ENCODE assay signal across 8 mouse cellular contexts in genomic region chr6:120188376-120189235, GRCm38 (mm10).
DNase-seq lines count a peak whose midpoint lies in the region; ATAC-seq lines count a peak whose summit lies in the region.

No protein-coding gene starts in this region.

- H3K9me3 ChIP-seq in embryonic facial prominence, embryonic 10.5 days: no peaks in the 10 kb centered on the region
- H3K9me3 ChIP-seq in heart, embryonic 13.5 days: no peaks in the 10 kb centered on the region
- no peaks in the 10 kb centered on the region for H3K9me3 ChIP-seq in neural tube, embryonic 12.5 days

- H3K36me3 ChIP-seq in embryonic facial prominence, embryonic 10.5 days (replicated peaks): no peaks in the 10 kb centered on the region
- no peaks in the 10 kb centered on the region for H3K36me3 ChIP-seq in heart, embryonic 13.5 days
- H3K36me3 ChIP-seq in neural tube, embryonic 12.5 days: no peaks in the 10 kb centered on the region

- peak overlapping the region; percentile 60 for H3K4me2 ChIP-seq in heart, embryonic 13.5 days
- H3K4me2 ChIP-seq in neural tube, embryonic 12.5 days (replicated peaks): peak overlapping the region; percentile 50

- no peak; the same call in 1 of the 2 replicates for ATAC-seq in heart, embryonic 13.5 days (ENCODE audit: extremely low read depth, insufficient number of reproducible peaks, low FRiP score, low TSS enrichment)
- ATAC-seq in neural tube, embryonic 12.5 days (ENCODE audit: low FRiP score, low read depth): peak; percentile 49; the same call in 1 of the 2 replicates

- peaks cover 27% of the 10 kb centered on the region for H3K27me3 ChIP-seq in embryonic facial prominence, embryonic 10.5 days (replicated peaks; ENCODE audit: low read depth, poor library complexity, severe bottlenecking)
- no peaks in the 10 kb centered on the region for H3K27me3 ChIP-seq in heart, embryonic 13.5 days (replicated peaks)
- no peaks in the 10 kb centered on the region for H3K27me3 ChIP-seq in neural tube, embryonic 12.5 days (replicated peaks)

- H3K27ac ChIP-seq in embryonic facial prominence, embryonic 10.5 days (replicated peaks): peak overlapping the region; percentile 69
- no peak overlapping the region for H3K27ac ChIP-seq in heart, embryonic 13.5 days (replicated peaks)
- H3K27ac ChIP-seq in neural tube, embryonic 12.5 days: no peak overlapping the region

- 14% methylated on average over 24 of the region's 24 CpGs for WGBS in embryonic facial prominence, embryonic 10.5 days
- WGBS in heart, embryonic 13.5 days: 35% methylated on average over 24 of the region's 24 CpGs
- 20% methylated on average over 24 of the region's 24 CpGs for WGBS in neural tube, embryonic 12.5 days

- peaks cover 53% of the 10 kb centered on the region for H3K4me1 ChIP-seq in embryonic facial prominence, embryonic 10.5 days
- H3K4me1 ChIP-seq in heart, embryonic 13.5 days: peaks cover 74% of the 10 kb centered on the region
- H3K4me1 ChIP-seq in neural tube, embryonic 12.5 days: peaks cover 20% of the 10 kb centered on the region; the same call in 1 of the 2 replicates

- intact Hi-C loops in heart, postnatal 25 days (cut with DNase I): loop anchor here (2.0 kb wide), 1 partner anchor 38 kb away; no protein-coding TSS in a partner anchor

- peak overlapping the region; percentile 67 for H3K9ac ChIP-seq in heart, embryonic 13.5 days
- 0 out of 2 replicates have a peak overlapping the region, but pooled peaks have one; percentile 5 for H3K9ac ChIP-seq in neural tube, embryonic 12.5 days

- peak; percentile 96 for DNase-seq in heart, adult 11 months
- DNase-seq in heart, postnatal 25 days (ENCODE audit: low spot score): no peak
- DNase-seq in embryonic facial prominence, embryonic 10.5 days (ENCODE audit: low spot score): peak; percentile 64
- peak; percentile 62 for DNase-seq in liver
- DNase-seq in thymus, postnatal 4 days: peak; percentile 77
- no peak for DNase-seq in adipocyte (ENCODE audit: low spot score)

- peak overlapping the region; percentile 44 for H3K4me3 ChIP-seq in embryonic facial prominence, embryonic 10.5 days
- peak overlapping the region; percentile 22 for H3K4me3 ChIP-seq in heart, embryonic 13.5 days
- no peak overlapping the region for H3K4me3 ChIP-seq in neural tube, embryonic 12.5 days

Comparison
In these comparisons a context has a peak if more than half of its experiments do, and no peak if none do; other contexts are left out.
1. DNase-seq: peak in heart, adult 11 months (single experiment), embryonic facial prominence, embryonic 10.5 days (single experiment), liver (single experiment) and thymus, postnatal 4 days (single experiment); none in heart, postnatal 25 days (single experiment) and adipocyte (single experiment).